Comparison of ENCODE assay signal across 8 mouse cellular contexts in genomic region chr17:65950622-65951404, GRCm38 (mm10). TPM values are rescaled to one million over a fixed set of nuclear protein-coding genes. Genes with fewer than 3 reads are reported as not detected.
A peak's percentile ranks its signal among the peaks of the same experiment; 100 is the strongest.
DNase-seq lines count a peak whose midpoint lies in the region; ATAC-seq and TF ChIP-seq lines count a peak whose summit lies in the region.

Gene Twsg1, minus strand, starts transcription at chr17:65951226.

- WGBS in embryonic facial prominence, embryonic 13.5 days, result under 1% methylated on average over 87 of the region's 87 CpGs
- under 1% methylated on average over 87 of the region's 87 CpGs for WGBS in heart, adult 2 months
- WGBS in limb, embryonic 13.5 days, result under 1% methylated on average over 70 of the region's 87 CpGs
- 0% methylated on average over 79 of the region's 87 CpGs for WGBS in midbrain, embryonic 16.5 days

- H3K27me3 ChIP-seq in embryonic facial prominence, embryonic 13.5 days, result no peaks in the 10 kb centered on the region
- no peaks in the 10 kb centered on the region for H3K27me3 ChIP-seq in heart, adult 2 months (ENCODE audit: control insufficient read depth, insufficient read depth, low read length)
- H3K27me3 ChIP-seq in limb, embryonic 13.5 days, result no peaks in the 10 kb centered on the region
- no peaks in the 10 kb centered on the region for H3K27me3 ChIP-seq in midbrain, embryonic 16.5 days (ENCODE audit: control insufficient read depth, insufficient read depth, low read depth, low read length)

- TF ChIP-seq EP300 in heart, adult 2 months (IDR thresholded peaks at IDR 0.05; ENCODE audit: insufficient read depth, low read depth, low read length), result peak; percentile 50; the same call in 1 of the 2 replicates

- peaks cover 18% of the 10 kb centered on the region for H3K4me1 ChIP-seq in embryonic facial prominence, embryonic 13.5 days
- H3K4me1 ChIP-seq in heart, adult 2 months (ENCODE audit: control insufficient read depth, insufficient read depth, low read length), result peaks cover 3% of the 10 kb centered on the region
- peaks cover 14% of the 10 kb centered on the region for H3K4me1 ChIP-seq in limb, embryonic 13.5 days
- peaks cover 14% of the 10 kb centered on the region; the same call in 1 of the 2 replicates for H3K4me1 ChIP-seq in midbrain, embryonic 16.5 days (ENCODE audit: control insufficient read depth, insufficient read depth, low read length)

- H3K79me2 ChIP-seq in heart, adult 2 months (replicated peaks; ENCODE audit: control insufficient read depth, insufficient read depth, low read length), result 0 out of 2 replicates have a peak, but pooled peaks cover 6% of the 10 kb centered on the region

- peak within 1 kb of the TSS; percentile 96 for H3K4me3 ChIP-seq in embryonic facial prominence, embryonic 13.5 days
- H3K4me3 ChIP-seq in heart, adult 2 months, result peak within 1 kb of the TSS; percentile 88
- peak within 1 kb of the TSS; percentile 94 for H3K4me3 ChIP-seq in limb, embryonic 13.5 days
- H3K4me3 ChIP-seq in midbrain, embryonic 16.5 days (ENCODE audit: low read depth, low read length), result peak within 1 kb of the TSS; percentile 60

- intact Hi-C loops in heart, adult 2 months (cut with DNase I), result loop anchor here (5.0 to 10.0 kb wide), 4 partner anchors 34 to 246 kb away; no protein-coding TSS in a partner anchor

- peak; percentile 92 for ATAC-seq in embryonic facial prominence, embryonic 13.5 days (ENCODE audit: insufficient number of reproducible peaks, insufficient read depth, low FRiP score, low TSS enrichment, low read depth)
- ATAC-seq in limb, embryonic 13.5 days (ENCODE audit: low FRiP score, low read depth), result peak; percentile 98
- peak; percentile 95 for ATAC-seq in midbrain, embryonic 16.5 days

- peak; percentile 88 for TF ChIP-seq CTCF in heart, adult 2 months (IDR thresholded peaks at IDR 0.05)

- H3K36me3 ChIP-seq in embryonic facial prominence, embryonic 13.5 days, result peaks cover 27% of the 10 kb centered on the region
- peaks cover 7% of the 10 kb centered on the region; the same call in 1 of the 2 replicates for H3K36me3 ChIP-seq in heart, adult 2 months (ENCODE audit: control insufficient read depth, insufficient read depth, low read length)
- peaks cover 27% of the 10 kb centered on the region for H3K36me3 ChIP-seq in limb, embryonic 13.5 days
- peaks cover 9% of the 10 kb centered on the region for H3K36me3 ChIP-seq in midbrain, embryonic 16.5 days (ENCODE audit: control insufficient read depth, insufficient read depth, low read length)

- DNase-seq in 3134 (ENCODE audit: extremely low read depth, insufficient read length, low spot score), result peak; percentile 88
- peak; percentile 97 to 99 for DNase-seq in adrenal gland, postnatal 36 days
- peak; percentile 97 to 98 for DNase-seq in heart, adult 2 months
- DNase-seq in kidney, adult 8-10 months, result peak; percentile 94 to 95
- DNase-seq in spleen, postnatal 10 days (ENCODE audit: low spot score in 2 of 2), result peak; percentile 97 to 98

- peak within 1 kb of the TSS; percentile 93 for H3K27ac ChIP-seq in embryonic facial prominence, embryonic 13.5 days
- H3K27ac ChIP-seq in heart, adult 2 months, result peak within 1 kb of the TSS; percentile 93
- H3K27ac ChIP-seq in limb, embryonic 13.5 days, result peak within 1 kb of the TSS; percentile 87
- H3K27ac ChIP-seq in midbrain, embryonic 16.5 days (ENCODE audit: low read length), result peak within 1 kb of the TSS; percentile 84

- H3K4me2 ChIP-seq in embryonic facial prominence, embryonic 13.5 days, result peak within 1 kb of the TSS; percentile 69
- peak within 1 kb of the TSS; percentile 70 for H3K4me2 ChIP-seq in limb, embryonic 13.5 days (replicated peaks)
- peak within 1 kb of the TSS; percentile 68 for H3K4me2 ChIP-seq in midbrain, embryonic 16.5 days (ENCODE audit: low read length)

- peak; percentile 23; the same call in 1 of the 2 replicates for TF ChIP-seq POLR2A in heart, adult 2 months (IDR thresholded peaks at IDR 0.05; ENCODE audit: insufficient read depth, low read depth, low read length)

- peak within 1 kb of the TSS; percentile 98 for H3K9ac ChIP-seq in embryonic facial prominence, embryonic 13.5 days
- peak within 1 kb of the TSS; percentile 98 for H3K9ac ChIP-seq in heart, adult 2 months (ENCODE audit: low read depth, low read length)
- peak within 1 kb of the TSS; percentile 97 for H3K9ac ChIP-seq in limb, embryonic 13.5 days
- H3K9ac ChIP-seq in midbrain, embryonic 16.5 days (ENCODE audit: low read depth, low read length), result peak within 1 kb of the TSS; percentile 76

- H3K9me3 ChIP-seq in embryonic facial prominence, embryonic 13.5 days, result no peaks in the 10 kb centered on the region
- H3K9me3 ChIP-seq in limb, embryonic 13.5 days, result no peaks in the 10 kb centered on the region
- no peaks in the 10 kb centered on the region for H3K9me3 ChIP-seq in midbrain, embryonic 16.5 days (replicated peaks; ENCODE audit: control insufficient read depth, low read length, poor library complexity, severe bottlenecking)

RNA-seq across cellular contexts. Expression of gene Twsg1, which starts in this region (rescaled TPM):
- total RNA-seq in adrenal gland, postnatal 36 days (2021), result 100 to 1,000 TPM; 111 to 124 TPM
- 154 and 159 TPM in 2 replicates for polyA plus RNA-seq in embryonic facial prominence, embryonic 13.5 days (2015; fragmentation: Nextera tagmentation; extraction: Ambion mirVana)
- 10 to 100 TPM; 76.1 to 79.0 TPM for total RNA-seq in heart, adult 2 months (2021)
- polyA plus RNA-seq in heart, adult 2 months (2012; rRNA removed), result 41.7 and 83.0 TPM in 2 replicates
- 133 and 140 TPM in 2 replicates for polyA plus RNA-seq in limb, embryonic 13.5 days (2015; fragmentation: Nextera tagmentation; extraction: Ambion mirVana)
- polyA plus RNA-seq in midbrain, embryonic 16.5 days (2015; fragmentation: Nextera tagmentation; extraction: Ambion mirVana), result 47.1 and 54.0 TPM in 2 replicates

Comparison
In these comparisons a context has a peak if more than half of its experiments do, and no peak if none do; other contexts are left out.
1. Peak in every context shown above with its lines: DNase-seq, ATAC-seq, H3K4me3 ChIP-seq and H3K27ac ChIP-seq.